Mouse (Mus musculus) small intestine, adult 2 months (tissue): ENCODE results near the gene Tmem106c.
A peak's percentile ranks its signal among the peaks of the same experiment; 100 is the strongest.

Experiments used
- CTCF ChIP-seq: fragments of 200-500 bp; IDR thresholded peaks from 2 replicates; pipeline ENCODE4 v1.5.1; 2012; ENCODE audit warnings: low read depth, mild to moderate bottlenecking, control low read depth, inconsistent platforms, low read length, moderate library complexity, mixed read lengths; ENCODE audit not compliant: insufficient replicate concordance, insufficient read length; ENCODE audit errors: extremely low read depth
- POLR2A ChIP-seq: fragments of 200-500 bp; IDR thresholded peaks from 2 replicates; pipeline ENCODE4 v1.6.1; 2012; ENCODE audit warnings: low read depth, mild to moderate bottlenecking, control low read depth, inconsistent platforms, low read length, moderate library complexity

DNA sequence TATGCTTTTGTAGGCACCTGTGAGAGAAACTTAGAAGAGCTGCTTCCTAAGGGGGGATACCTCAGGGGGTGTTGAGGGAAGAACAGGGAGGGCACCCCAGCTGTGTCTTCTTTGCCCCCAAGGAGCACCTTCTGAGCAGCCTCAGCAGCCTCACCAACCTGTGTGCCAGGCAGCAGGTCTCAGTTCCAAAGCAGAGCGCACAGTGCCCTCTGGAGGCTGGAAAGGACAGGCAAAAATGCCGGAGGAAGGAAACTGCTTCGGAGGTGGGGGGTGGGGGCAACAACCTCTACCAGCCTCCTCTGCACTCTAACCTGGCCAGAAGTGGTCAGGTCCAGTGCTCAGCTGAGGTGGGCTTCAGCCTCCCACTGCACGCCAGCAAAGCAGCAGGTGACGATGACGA is 6.3 kb downstream of the Tmem106c start:
- TF ChIP-seq CTCF (peak; percentile 64; the same call in 1 of the 2 replicates), POLR2A (no peak)
